Mouse (Mus musculus): Measurements from ENCODE around the gene Plac9a.

DNA sequence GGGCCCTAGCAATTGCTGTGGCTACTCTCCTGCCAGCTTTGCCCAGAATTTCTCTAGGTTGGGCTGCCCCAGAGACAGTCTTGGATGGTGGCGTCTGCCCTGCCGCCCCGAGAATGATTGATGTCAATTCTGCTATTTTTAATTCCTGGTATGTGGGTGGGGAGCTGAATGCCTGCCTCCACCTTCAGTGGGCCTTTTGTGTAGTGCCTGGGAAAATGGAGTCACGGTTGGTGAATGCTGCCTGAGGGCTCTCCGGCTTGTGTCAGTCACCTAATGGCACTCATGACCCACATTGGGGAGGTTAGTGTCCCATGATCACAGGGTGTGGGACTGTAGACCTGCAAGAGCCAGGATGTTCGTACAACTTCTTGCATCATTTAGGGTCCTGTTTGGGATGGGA lies 49.6 kb downstream of the Plac9a start:
- TF ChIP-seq CTCF (IDR thresholded peaks at IDR 0.05; ENCODE audit: low read depth, low read length) (no peak), POLR2A (IDR thresholded peaks at IDR 0.05; ENCODE audit: extremely low read depth, insufficient read depth, low read length) (no peak)
